Mouse (Mus musculus) liver, postnatal 0 days (tissue): ENCODE results near the gene Ccl22. TPM values are rescaled to one million over a fixed set of nuclear protein-coding genes. Genes with fewer than 3 reads are reported as not detected.
A peak's percentile ranks its signal among the peaks of the same experiment; 100 is the strongest.

Experiments
- ATAC-seq: fragments of 200-750 bp; cut with Nextera tagmentation; 2 replicates; pipeline ENCODE4 v1.8.0; 2017; ENCODE audit warnings: mild to moderate bottlenecking, moderate library complexity
- DNase-seq: peaks from one replicate; pipeline ENCODE4 v3.0.0-alpha.2; 2016
- H3K27ac ChIP-seq: fragments of 300-500 bp; sonication (generic); 2 replicates; pipeline ENCODE4 v1.5.1; 2014; ENCODE audit warnings: antibody characterized with exemption, moderate library complexity, mild to moderate bottlenecking, low read depth
- H3K27me3 ChIP-seq: fragments of 300-500 bp; sonication (generic); 2 replicates; pipeline ENCODE4 v1.6.1; 2014; ENCODE audit warnings: low read length, control low read depth, mixed read lengths; ENCODE audit not compliant: insufficient read depth
- H3K36me3 ChIP-seq: fragments of 300-500 bp; sonication (generic); replicated peaks from 2 replicates; pipeline ENCODE4 v1.6.1; 2014; ENCODE audit warnings: mild to moderate bottlenecking, control low read depth, low read length, moderate library complexity, mixed read lengths; ENCODE audit not compliant: insufficient read depth
- H3K4me1 ChIP-seq: fragments of 300-500 bp; sonication (generic); 2 replicates; pipeline ENCODE4 v1.6.1; 2014; ENCODE audit warnings: antibody characterized with exemption, mild to moderate bottlenecking, control low read depth; ENCODE audit not compliant: insufficient read depth
- H3K4me2 ChIP-seq: fragments of 300-500 bp; sonication (generic); 2 replicates; pipeline ENCODE4 v1.6.1; 2014; ENCODE audit warnings: low read depth, mild to moderate bottlenecking, low read length, moderate library complexity, mixed read lengths
- H3K4me3 ChIP-seq: fragments of 300-500 bp; sonication (generic); 2 replicates; pipeline ENCODE4 v1.5.1; 2014; ENCODE audit warnings: low read depth, low read length
- H3K9ac ChIP-seq: fragments of 300-500 bp; sonication (generic); replicated peaks from 2 replicates; pipeline ENCODE4 v1.6.1; 2014; ENCODE audit warnings: mild to moderate bottlenecking, moderate library complexity
- H3K9me3 ChIP-seq: fragments of 300-500 bp; sonication (generic); 2 replicates; pipeline ENCODE4 v1.6.1; 2016; ENCODE audit warnings: mild to moderate bottlenecking, control low read depth, low read length, mixed read lengths
- CTCF ChIP-seq: sonication (generic); IDR thresholded peaks from 2 replicates; pipeline ENCODE4 v1.5.1; 2016; ENCODE audit warnings: antibody characterized with exemption, low read depth
- EP300 ChIP-seq: IDR thresholded peaks from 2 replicates; pipeline ENCODE4 v1.6.1; 2016; ENCODE audit warnings: antibody characterized with exemption, low read depth, mild to moderate bottlenecking
- WGBS: fragments of 180-500 bp; shearing (Covaris S2); extraction: QIAGEN DNeasy Blood & Tissue Kit; methylation state at CpG from one replicate; pipeline ENCODE4 v1.1.7; 2014; ENCODE audit not compliant: insufficient replicate concordance; 5-methylcytosine and 5-hydroxymethylcytosine counted together
- polyA plus RNA-seq: library from polyadenylated mRNA; unstranded; fragments of >200 nt; fragmentation: Nextera tagmentation; extraction: Ambion mirVana; gene quantifications from 2 replicates; pipeline ENCODE4 v1.2.1, GENCODE M21; 2015

The Ccl22 gene
- polyA plus RNA-seq: 0.07 and 0.28 TPM in 2 replicates

DNA sequence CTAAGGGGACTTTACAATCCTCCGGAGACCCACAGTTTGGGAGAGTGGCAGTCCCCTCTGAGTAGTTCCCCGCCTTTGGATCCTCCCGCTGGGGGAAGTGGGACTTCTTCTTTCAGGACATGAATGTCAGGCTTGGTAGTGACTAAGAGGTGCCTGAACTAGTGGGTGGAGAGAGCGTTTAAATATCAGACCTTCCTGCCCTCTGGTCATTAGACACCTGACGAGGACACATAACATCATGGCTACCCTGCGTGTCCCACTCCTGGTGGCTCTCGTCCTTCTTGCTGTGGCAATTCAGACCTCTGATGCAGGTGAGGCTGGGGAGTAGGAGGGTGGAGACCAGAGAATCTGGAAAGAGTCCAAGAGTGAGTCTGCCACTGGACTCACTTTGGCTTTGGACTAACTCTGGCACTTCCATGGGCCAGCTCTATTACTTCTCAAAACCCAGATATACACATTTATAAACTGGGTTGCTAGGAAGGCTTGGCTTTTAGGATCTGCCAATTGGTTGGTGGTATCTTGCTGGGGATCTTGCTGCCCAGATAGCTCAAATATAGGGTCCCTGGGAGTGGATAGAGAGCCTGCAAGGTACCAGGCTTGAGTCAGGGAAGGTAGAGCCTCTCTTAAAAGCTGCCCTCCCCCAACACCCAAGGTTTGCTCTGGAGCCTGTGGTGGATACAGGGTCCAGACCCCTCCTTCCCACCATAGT is at the start of gene Ccl22:
Ccl22 (plus strand) TSS at position 115 of the 709 bp plus-strand sequence.
- no peak within 1 kb of the TSS for H3K4me2 ChIP-seq
- no peak within 1 kb of the TSS for H3K4me3 ChIP-seq
- ATAC-seq (no peak), DNase-seq (no peak)
- H3K9me3 ChIP-seq: 0 out of 2 replicates have a peak, but pooled peaks cover under 1% of the 10 kb centered on the region
- no peaks in the 10 kb centered on the region for H3K4me1 ChIP-seq
- no peaks in the 10 kb centered on the region for H3K36me3 ChIP-seq
- no peak within 1 kb of the TSS for H3K27ac ChIP-seq
- H3K27me3 ChIP-seq: no peaks in the 10 kb centered on the region
- no peak for TF ChIP-seq EP300
- TF ChIP-seq CTCF: no peak
- H3K9ac ChIP-seq: no peak within 1 kb of the TSS
- WGBS: 81% methylated on average over 7 of the region's 7 CpGs

- H3K27me3 ChIP-seq: peaks cover 48% of the 10 kb centered on the region
- ATAC-seq (peak; percentile 62), DNase-seq (peak; percentile 65)
- peak within 1 kb of the TSS; percentile 42 for H3K4me3 ChIP-seq
- peak within 1 kb of the TSS; percentile 71 for H3K4me2 ChIP-seq
- no peaks in the 10 kb centered on the region for H3K36me3 ChIP-seq
- peaks cover 12% of the 10 kb centered on the region for H3K4me1 ChIP-seq
- H3K9me3 ChIP-seq: no peaks in the 10 kb centered on the region
- WGBS: under 1% methylated on average over 41 of the region's 41 CpGs
- H3K9ac ChIP-seq: no peak within 1 kb of the TSS
- no peak within 1 kb of the TSS for H3K27ac ChIP-seq
- no peak for TF ChIP-seq EP300
- no peak for TF ChIP-seq CTCF
Observed at GRCm38 (mm10) chr8:94695994-94696384, 49.4 kb upstream of the Ccl22 start, which contains the start of gene Pllp. Gene Pllp (minus strand): TSS chr8:94696278.

GRCm38 (mm10) chr8:94696566-94696965 is 48.8 kb upstream of the Ccl22 start:
- Histone ChIP-seq H3K9ac (no peak overlapping the region), H3K27me3 (peaks cover 48% of the 10 kb centered on the region), H3K4me2 (no peak overlapping the region), H3K36me3 (no peaks in the 10 kb centered on the region), H3K9me3 (no peaks in the 10 kb centered on the region), H3K4me3 (no peak overlapping the region), H3K4me1 (peaks cover 12% of the 10 kb centered on the region), H3K27ac (no peak overlapping the region)
- no peak for DNase-seq
- ATAC-seq: no peak
- TF ChIP-seq EP300: no peak
- no peak for TF ChIP-seq CTCF
- 49% methylated on average over 3 of the region's 3 CpGs for WGBS

DNA sequence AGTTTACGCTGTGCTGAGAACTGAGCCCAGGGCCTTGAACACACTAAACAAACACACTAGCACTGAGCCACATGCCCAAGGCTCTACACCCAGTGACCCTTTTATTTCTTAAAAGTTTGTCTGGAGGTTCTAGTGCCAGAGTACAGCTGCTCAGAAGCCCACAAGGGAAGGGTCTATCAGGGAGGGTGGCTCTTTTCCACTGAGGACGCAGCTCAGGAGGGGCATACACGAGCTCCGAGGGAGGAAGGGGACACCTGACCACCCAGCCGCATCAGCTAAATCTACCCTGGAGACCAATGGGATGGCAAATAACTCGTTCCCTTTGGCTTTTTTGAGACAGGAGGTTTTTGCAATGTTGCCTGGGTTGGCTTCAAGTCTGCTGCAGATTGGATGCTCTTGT is 47.4 kb upstream of the Ccl22 start:
- WGBS: 73% methylated on average over 6 of the region's 6 CpGs

DNA sequence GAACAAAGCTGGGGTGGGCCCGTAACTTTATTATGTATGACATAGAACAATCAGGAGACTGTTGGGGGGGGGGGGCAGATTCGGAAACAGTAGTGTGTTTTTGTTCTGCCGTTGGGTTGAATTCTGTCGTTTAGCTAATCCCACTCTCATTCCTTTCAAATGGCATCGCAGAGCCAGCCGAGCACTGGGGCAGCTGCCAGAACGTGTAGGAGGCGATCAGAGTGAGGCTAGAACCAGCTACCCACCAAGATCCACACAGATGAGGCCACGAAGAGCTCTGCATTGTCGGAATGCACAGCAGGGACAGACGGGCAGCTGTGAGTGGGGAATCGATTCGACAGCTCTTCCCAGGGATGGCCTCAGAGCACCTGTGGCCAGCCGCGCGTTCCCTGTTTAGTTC is 46.0 kb upstream of the Ccl22 start:
- Histone ChIP-seq H3K27ac (no peak overlapping the region), H3K4me1 (peaks cover 17% of the 10 kb centered on the region), H3K4me2 (no peak overlapping the region), H3K9ac (no peak overlapping the region), H3K9me3 (no peaks in the 10 kb centered on the region), H3K27me3 (peaks cover 34% of the 10 kb centered on the region), H3K36me3 (no peaks in the 10 kb centered on the region), H3K4me3 (no peak overlapping the region)
- DNase-seq: no peak
- TF ChIP-seq CTCF (no peak), EP300 (no peak)
- no peak for ATAC-seq
- 75% methylated on average over 16 of the region's 16 CpGs for WGBS

More for the DNA sequence above, 47.4 kb upstream of the Ccl22 start:
- TF ChIP-seq CTCF (no peak), EP300 (no peak)
- Histone ChIP-seq H3K9me3 (no peaks in the 10 kb centered on the region), H3K4me1 (peaks cover 16% of the 10 kb centered on the region), H3K9ac (no peak overlapping the region), H3K36me3 (no peaks in the 10 kb centered on the region), H3K4me2 (no peak overlapping the region), H3K27me3 (peaks cover 48% of the 10 kb centered on the region), H3K4me3 (no peak overlapping the region), H3K27ac (no peak overlapping the region)
- ATAC-seq (no peak), DNase-seq (no peak)

GRCm38 (mm10) chr8:94700421-94700935 is 44.9 kb upstream of the Ccl22 start:
- TF ChIP-seq CTCF (no peak), EP300 (no peak)
- Histone ChIP-seq H3K36me3 (no peaks in the 10 kb centered on the region), H3K4me2 (no peak overlapping the region), H3K9ac (no peak overlapping the region), H3K9me3 (no peaks in the 10 kb centered on the region), H3K4me1 (peaks cover 14% of the 10 kb centered on the region), H3K27me3 (peaks cover 23% of the 10 kb centered on the region), H3K27ac (no peak overlapping the region), H3K4me3 (no peak overlapping the region)
- WGBS: 55% methylated on average over 4 of the region's 4 CpGs
- DNase-seq (peak; percentile 10), ATAC-seq (no peak)
